Mouse (Mus musculus): Measurements from ENCODE around the gene Thra. TPM values are rescaled to one million over a fixed set of nuclear protein-coding genes. Genes with fewer than 3 reads are reported as not detected.
A peak's percentile ranks its signal among the peaks of the same experiment; 100 is the strongest.

Gene Thra
- polyA plus RNA-seq, 1 experiment = 37.6 TPM

DNA sequence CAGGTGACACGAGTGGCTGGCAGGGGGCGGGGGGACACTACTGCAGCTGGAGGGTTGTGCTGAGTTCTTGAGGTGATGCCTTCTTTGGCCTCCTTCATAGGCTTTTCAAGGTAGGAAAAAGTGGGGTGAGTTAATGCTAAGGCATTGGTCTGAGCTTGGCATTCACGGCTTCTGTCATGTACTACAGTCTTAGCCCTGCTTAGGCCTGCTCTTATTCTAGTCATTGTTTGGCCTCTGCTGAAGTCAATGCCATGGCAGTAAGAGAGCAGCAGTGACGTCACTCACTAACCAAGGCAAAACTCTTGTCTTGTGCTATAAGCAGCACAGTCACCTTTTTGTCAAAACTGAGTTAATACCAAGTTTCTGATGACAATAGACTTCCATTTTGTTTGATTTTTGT, 57.5 kb downstream of the Thra start:
- TF ChIP-seq FLI1 (IDR thresholded peaks at IDR 0.05; ENCODE audit: low read length) = no peak
- no peak for TF ChIP-seq GATA1 (IDR thresholded peaks at IDR 0.05; ENCODE audit: borderline replicate concordance, low read length)
- peaks cover 58% of the 10 kb centered on the region for H3K4me1 ChIP-seq
- peaks cover 57% of the 10 kb centered on the region for H3K36me3 ChIP-seq (replicated peaks; ENCODE audit: low read length)
- H3K9me3 ChIP-seq = no peaks in the 10 kb centered on the region
- H3K4me3 ChIP-seq (replicated peaks) = peak overlapping the region; percentile 99
- H3K27me3 ChIP-seq (replicated peaks) = no peaks in the 10 kb centered on the region

DNA sequence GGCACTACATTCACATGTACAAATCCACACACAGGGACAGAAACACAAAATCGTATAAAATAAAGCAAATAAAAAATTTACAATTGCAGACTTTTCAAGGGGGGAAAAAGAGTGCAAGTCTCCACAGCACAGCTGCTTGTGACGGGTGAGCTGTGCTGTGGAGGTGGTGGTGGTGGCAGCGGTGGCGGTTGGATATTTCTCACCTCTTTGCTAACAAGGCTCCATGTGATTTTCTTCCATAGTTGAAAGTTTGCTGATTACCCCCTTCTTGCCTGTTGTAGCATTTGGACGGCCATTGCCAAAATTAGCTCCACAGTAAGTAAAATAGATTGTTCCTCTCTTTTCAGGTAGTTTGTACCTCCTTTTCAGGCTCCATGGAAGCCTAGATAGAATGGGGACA, 64.2 kb downstream of the Thra start, which contains the start of gene Casc3:
Gene Casc3 (plus strand): TSS at position 301 of the 400 bp plus-strand sequence.
- Histone ChIP-seq H3K4me3 (replicated peaks) (no peak within 1 kb of the TSS), H3K9me3 (no peaks in the 10 kb centered on the region), H3K27me3 (replicated peaks) (no peaks in the 10 kb centered on the region), H3K36me3 (replicated peaks; ENCODE audit: low read length) (peaks cover 87% of the 10 kb centered on the region), H3K4me1 (peaks cover 28% of the 10 kb centered on the region)
- no peak for TF ChIP-seq GATA1 (IDR thresholded peaks at IDR 0.05; ENCODE audit: borderline replicate concordance, low read length)
- no peak for TF ChIP-seq FLI1 (IDR thresholded peaks at IDR 0.05; ENCODE audit: low read length)

DNA sequence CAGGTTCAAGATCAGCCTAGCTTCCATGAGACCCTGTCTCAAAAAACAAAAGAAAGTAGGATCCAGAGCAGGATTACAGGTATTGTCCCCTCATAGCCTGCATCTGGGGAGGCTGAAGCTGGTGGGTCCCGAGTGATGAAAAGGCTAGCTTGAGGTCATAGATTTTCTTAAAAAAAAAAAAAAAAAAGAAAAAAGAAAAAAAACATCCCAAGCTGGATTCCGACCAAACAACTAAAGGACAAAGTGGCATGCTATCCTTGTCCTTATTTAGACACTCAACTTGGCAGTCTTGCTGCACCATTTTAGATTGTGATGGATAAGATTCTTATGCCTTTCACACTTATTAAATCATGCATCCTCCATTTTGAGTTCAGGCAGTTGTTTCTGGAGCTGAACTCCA, 68.0 kb downstream of the Thra start:
- Histone ChIP-seq H3K36me3 (replicated peaks; ENCODE audit: low read length) (peaks cover 73% of the 10 kb centered on the region), H3K4me3 (replicated peaks) (peak overlapping the region; percentile 94), H3K27me3 (replicated peaks) (no peaks in the 10 kb centered on the region), H3K9me3 (no peaks in the 10 kb centered on the region), H3K4me1 (peaks cover 33% of the 10 kb centered on the region)
- TF ChIP-seq FLI1 (IDR thresholded peaks at IDR 0.05; ENCODE audit: low read length) (no peak), GATA1 (IDR thresholded peaks at IDR 0.05; ENCODE audit: borderline replicate concordance, low read length) (no peak)

DNA sequence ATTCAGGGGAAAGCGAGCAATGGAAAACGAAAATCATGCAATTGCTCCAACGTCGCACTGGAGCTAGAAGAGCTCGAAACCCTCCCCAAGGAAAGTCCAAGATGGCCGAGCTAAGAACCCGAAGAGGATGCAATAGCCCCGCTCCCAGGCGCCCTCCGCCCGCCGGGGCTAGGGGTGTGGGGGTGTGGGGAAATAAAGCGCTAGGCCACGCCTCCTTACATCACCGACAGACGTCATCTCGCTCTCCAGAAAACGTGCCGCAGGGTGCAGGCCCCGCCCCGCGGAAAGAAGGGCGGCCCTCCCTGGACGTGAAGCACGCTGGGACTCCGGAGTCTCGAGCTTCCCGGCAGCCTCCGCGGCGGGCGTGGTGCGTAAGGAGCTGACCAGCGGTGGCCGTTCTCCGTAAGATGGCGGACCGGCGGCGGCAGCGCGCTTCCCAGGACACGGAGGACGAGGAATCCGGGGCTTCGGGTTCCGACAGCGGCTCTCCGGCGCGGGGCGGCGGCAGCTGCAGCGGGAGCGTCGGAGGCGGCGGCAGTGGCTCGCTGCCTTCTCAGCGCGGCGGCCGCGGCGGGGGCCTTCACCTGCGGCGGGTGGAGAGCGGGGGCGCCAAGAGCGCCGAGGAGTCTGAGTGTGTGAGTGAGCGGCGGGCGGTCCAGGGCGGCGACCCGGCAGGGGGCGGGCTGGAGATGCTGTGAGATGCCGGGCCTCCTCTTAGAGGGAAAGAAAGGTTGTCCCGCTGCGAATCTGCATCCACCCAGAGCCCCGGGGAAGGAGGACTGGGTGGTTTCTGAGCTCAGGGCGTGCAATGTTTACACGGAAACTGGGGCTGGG, 69.2 kb downstream of the Thra start:
- Histone ChIP-seq H3K27me3 (replicated peaks) (no peaks in the 10 kb centered on the region), H3K4me1 (peaks cover 39% of the 10 kb centered on the region), H3K9me3 (no peaks in the 10 kb centered on the region), H3K4me3 (replicated peaks) (peak overlapping the region; percentile 94), H3K36me3 (replicated peaks; ENCODE audit: low read length) (peaks cover 72% of the 10 kb centered on the region)
- TF ChIP-seq GATA1 (IDR thresholded peaks at IDR 0.05; ENCODE audit: borderline replicate concordance, low read length) (no peak), FLI1 (IDR thresholded peaks at IDR 0.05; ENCODE audit: low read length) (no peak)

DNA sequence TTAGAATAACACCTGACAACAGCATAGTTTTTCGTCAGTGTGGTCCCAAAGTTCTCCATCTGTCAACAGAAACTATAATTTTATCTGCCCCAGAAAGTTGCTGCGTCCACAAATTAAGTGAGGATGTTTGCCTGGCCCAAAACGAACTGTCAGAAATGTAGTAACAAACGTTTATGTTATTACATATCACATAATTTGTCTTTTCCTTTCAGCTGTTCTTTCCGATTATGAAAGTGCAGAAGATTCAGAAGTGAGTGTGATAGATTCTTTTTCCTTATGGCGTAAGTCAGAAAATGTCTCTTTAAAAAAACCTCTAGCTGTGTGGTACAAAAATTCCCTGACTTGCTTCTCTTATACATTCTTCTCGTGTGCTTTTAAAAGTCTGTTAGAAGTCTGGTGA, 70.2 kb downstream of the Thra start:
- Histone ChIP-seq H3K27me3 (replicated peaks) (no peaks in the 10 kb centered on the region), H3K9me3 (no peaks in the 10 kb centered on the region), H3K4me1 (peaks cover 35% of the 10 kb centered on the region), H3K36me3 (replicated peaks; ENCODE audit: low read length) (peaks cover 70% of the 10 kb centered on the region), H3K4me3 (replicated peaks) (peak overlapping the region; percentile 94)
- TF ChIP-seq FLI1 (IDR thresholded peaks at IDR 0.05; ENCODE audit: low read length) (no peak), GATA1 (IDR thresholded peaks at IDR 0.05; ENCODE audit: borderline replicate concordance, low read length) (no peak)

DNA sequence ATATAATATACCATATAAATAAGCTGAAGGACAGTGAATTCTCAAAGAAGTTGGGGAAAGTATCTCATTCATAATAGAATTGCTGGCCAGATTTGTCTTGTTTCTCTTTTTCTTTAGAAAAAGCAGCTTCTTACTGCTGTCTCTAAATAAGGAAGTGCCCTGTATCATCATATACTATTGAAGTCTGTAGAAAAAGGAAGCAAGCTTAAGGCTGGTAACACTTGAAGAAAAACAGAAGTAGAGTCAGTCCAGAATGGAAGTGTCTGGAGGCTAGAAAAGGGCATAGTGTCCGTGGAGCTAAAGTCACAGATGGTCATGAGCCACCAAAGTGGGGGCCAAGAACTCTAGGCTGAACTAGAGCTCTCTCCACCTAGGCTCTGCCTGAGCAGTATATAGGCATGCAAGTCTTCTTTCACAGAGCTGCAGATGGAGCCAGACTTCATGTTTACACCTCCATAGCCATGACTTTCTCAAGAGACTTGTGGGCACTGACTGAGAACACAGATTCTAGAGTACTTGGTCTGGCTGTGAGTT, 76.3 kb downstream of the Thra start:
- Histone ChIP-seq H3K4me3 (replicated peaks) (no peak overlapping the region), H3K36me3 (replicated peaks; ENCODE audit: low read length) (peaks cover 92% of the 10 kb centered on the region), H3K27me3 (replicated peaks) (no peaks in the 10 kb centered on the region), H3K9me3 (no peaks in the 10 kb centered on the region), H3K4me1 (peaks cover 32% of the 10 kb centered on the region)
- no peak for TF ChIP-seq GATA1 (IDR thresholded peaks at IDR 0.05; ENCODE audit: borderline replicate concordance, low read length)
- no peak for TF ChIP-seq FLI1 (IDR thresholded peaks at IDR 0.05; ENCODE audit: low read length)

Other genes starting within 250 kb of the Thra start
- gene Ikzf3, start 194.6 kb upstream of the Thra start, polyA plus RNA-seq (2012; ENCODE audit: insufficient read depth, low replicate concordance) = 0.47 TPM in 1 of 2 replicates, not detected in the other
- 0.08 TPM in 1 of 2 replicates, not detected in the other for gene Zpbp2, start 189.5 kb upstream of the Thra start, polyA plus RNA-seq (2012; ENCODE audit: insufficient read depth, low replicate concordance)
- 106 and 188 TPM in 2 replicates for gene Ormdl3, start 153.3 kb upstream of the Thra start, polyA plus RNA-seq (2012; ENCODE audit: insufficient read depth, low replicate concordance)
- gene Lrrc3c, start 142.3 kb upstream of the Thra start, polyA plus RNA-seq (2012; ENCODE audit: insufficient read depth, low replicate concordance) = not detected in 2 replicates
- not detected in 2 replicates for gene Gm12355, start 115.0 kb upstream of the Thra start, polyA plus RNA-seq (2012; ENCODE audit: insufficient read depth, low replicate concordance)
- gene Gsdma3, start 114.3 kb upstream of the Thra start, polyA plus RNA-seq (2012; ENCODE audit: insufficient read depth, low replicate concordance) = not detected in 2 replicates
- not detected in 2 replicates for gene Gsdma2, start 93.9 kb upstream of the Thra start, polyA plus RNA-seq (2012; ENCODE audit: insufficient read depth, low replicate concordance)
- gene Gsdma, start 76.3 kb upstream of the Thra start, polyA plus RNA-seq (2012; ENCODE audit: insufficient read depth, low replicate concordance) = 2.2 and 3.4 TPM in 2 replicates
- gene Psmd3, start 58.1 kb upstream of the Thra start, polyA plus RNA-seq (2012; ENCODE audit: insufficient read depth, low replicate concordance) = 128 and 167 TPM in 2 replicates
- not detected in 2 replicates for gene Csf3, start 39.4 kb upstream of the Thra start, polyA plus RNA-seq (2012; ENCODE audit: insufficient read depth, low replicate concordance)
- gene Med24, start 11.2 kb upstream of the Thra start, polyA plus RNA-seq (2012; ENCODE audit: insufficient read depth, low replicate concordance) = 40.2 and 55.7 TPM in 2 replicates
- gene Nr1d1, start 34.7 kb downstream of the Thra start, polyA plus RNA-seq (2012; ENCODE audit: insufficient read depth, low replicate concordance) = 5.6 and 22.1 TPM in 2 replicates
- gene Msl1, start 54.9 kb downstream of the Thra start, polyA plus RNA-seq (2012; ENCODE audit: insufficient read depth, low replicate concordance) = 30.0 and 46.8 TPM in 2 replicates
- 10.6 and 13.2 TPM in 2 replicates for gene Casc3, start 64.3 kb downstream of the Thra start, polyA plus RNA-seq (2012; ENCODE audit: insufficient read depth, low replicate concordance)
- 0.29 TPM in 1 of 2 replicates, not detected in the other for gene Rapgefl1, start 96.1 kb downstream of the Thra start, polyA plus RNA-seq (2012; ENCODE audit: insufficient read depth, low replicate concordance)
- 7.3 and 10.6 TPM in 2 replicates for gene Wipf2, start 123.0 kb downstream of the Thra start, polyA plus RNA-seq (2012; ENCODE audit: insufficient read depth, low replicate concordance)
- gene Cdc6, start 167.2 kb downstream of the Thra start, polyA plus RNA-seq (2012; ENCODE audit: insufficient read depth, low replicate concordance) = 0.44 TPM in 1 of 2 replicates, not detected in the other
- gene Rara, start 187.2 kb downstream of the Thra start, polyA plus RNA-seq (2012; ENCODE audit: insufficient read depth, low replicate concordance) = 11.8 and 25.3 TPM in 2 replicates
- not detected in 2 replicates for gene Gjd3, start 242.4 kb downstream of the Thra start, polyA plus RNA-seq (2012; ENCODE audit: insufficient read depth, low replicate concordance)